Mouse (Mus musculus): Measurements from ENCODE around the gene Scn2b.

Scn2b gene

DNA sequence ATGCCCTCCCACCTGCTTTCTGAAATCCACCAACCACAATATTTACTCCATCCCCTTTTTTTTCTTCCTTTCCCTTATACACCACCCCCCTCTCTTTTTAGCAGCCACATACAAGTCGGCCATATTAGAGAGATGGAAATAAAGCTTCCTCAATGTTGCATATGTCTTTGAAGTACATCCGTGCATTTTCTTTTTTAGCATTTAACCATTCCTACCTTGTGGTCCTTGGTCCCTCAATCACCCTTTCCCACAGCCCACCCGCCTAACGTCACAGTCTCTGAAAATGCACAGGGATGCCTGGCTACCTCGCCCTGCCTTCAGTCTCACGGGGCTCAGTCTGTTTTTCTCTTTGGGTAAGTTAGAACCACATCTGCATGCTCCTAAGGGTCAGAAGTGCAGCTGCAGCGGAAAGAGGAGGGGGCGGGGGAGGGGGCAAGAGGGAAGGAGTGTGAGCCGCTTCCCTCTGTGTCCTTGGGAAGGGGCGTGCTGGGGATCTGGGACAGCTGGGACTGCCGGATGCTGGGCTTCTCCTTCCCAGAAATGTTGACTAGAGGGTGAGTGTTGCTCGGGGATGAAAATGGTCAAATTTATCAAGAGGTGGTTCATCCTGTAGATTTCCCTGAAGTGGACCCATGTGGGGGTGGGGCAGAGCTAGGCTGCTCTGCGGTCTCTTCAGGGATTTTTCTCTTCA, at the start of gene Scn2b:
TSS of gene Scn2b (plus strand) at position 42 of the 691 bp plus-strand sequence.
- DNase-seq (ENCODE audit: low spot score) = no peak

DNA sequence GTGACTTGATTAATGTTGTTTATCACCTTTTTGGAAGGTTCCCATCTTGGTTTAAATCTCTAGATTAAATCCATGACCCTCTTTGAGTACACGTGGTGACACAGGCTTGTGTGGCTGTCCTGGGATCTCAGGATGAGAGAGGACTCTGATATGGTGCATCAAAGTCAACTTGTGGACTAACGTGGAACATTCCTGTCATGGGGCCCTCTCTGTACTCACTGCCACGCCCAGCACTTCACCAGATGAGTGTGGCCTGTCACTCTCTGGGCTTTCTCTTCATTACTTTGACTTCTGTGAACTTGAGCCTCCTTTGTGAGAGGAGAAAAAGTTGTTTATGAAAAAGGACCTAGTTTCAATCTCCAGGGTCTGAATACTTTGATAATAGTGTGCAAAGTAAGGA, 45.8 kb upstream of the Scn2b start:
- DNase-seq (ENCODE audit: low spot score) = no peak

DNA sequence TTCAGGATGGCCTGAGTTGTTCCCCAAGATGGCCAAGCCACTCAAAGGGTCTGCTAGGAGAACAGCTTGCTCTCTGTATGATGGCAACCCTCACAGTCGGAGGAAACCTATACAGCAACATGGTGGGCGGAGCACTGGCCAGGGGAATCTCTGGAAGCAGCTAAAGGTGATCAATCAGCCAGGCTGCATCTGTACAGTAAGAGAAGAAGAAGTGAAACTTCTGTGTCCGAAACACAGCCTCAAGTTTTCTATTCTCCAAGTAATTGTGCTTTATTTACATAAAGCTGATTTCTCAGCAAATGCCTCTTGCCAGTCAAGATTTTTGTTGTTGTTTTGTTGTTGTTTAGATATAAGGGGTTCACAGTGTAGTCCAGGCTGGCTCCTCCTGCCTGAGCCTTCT, 39.7 kb upstream of the Scn2b start:
- no peak for DNase-seq (ENCODE audit: low spot score)

- no peak for DNase-seq (ENCODE audit: low spot score)
Observed at GRCm38 (mm10) chr9:45079011-45079410, 38.6 kb upstream of the Scn2b start, which contains the start of gene Jaml. Gene Jaml (plus strand): TSS chr9:45079183.

- no peak for DNase-seq (ENCODE audit: low spot score)
Observed at GRCm38 (mm10) chr9:45083132-45083531, 34.5 kb upstream of the Scn2b start.

- DNase-seq (ENCODE audit: low spot score) = no peak
Observed at GRCm38 (mm10) chr9:45084556-45084955, 33.0 kb upstream of the Scn2b start.

DNA sequence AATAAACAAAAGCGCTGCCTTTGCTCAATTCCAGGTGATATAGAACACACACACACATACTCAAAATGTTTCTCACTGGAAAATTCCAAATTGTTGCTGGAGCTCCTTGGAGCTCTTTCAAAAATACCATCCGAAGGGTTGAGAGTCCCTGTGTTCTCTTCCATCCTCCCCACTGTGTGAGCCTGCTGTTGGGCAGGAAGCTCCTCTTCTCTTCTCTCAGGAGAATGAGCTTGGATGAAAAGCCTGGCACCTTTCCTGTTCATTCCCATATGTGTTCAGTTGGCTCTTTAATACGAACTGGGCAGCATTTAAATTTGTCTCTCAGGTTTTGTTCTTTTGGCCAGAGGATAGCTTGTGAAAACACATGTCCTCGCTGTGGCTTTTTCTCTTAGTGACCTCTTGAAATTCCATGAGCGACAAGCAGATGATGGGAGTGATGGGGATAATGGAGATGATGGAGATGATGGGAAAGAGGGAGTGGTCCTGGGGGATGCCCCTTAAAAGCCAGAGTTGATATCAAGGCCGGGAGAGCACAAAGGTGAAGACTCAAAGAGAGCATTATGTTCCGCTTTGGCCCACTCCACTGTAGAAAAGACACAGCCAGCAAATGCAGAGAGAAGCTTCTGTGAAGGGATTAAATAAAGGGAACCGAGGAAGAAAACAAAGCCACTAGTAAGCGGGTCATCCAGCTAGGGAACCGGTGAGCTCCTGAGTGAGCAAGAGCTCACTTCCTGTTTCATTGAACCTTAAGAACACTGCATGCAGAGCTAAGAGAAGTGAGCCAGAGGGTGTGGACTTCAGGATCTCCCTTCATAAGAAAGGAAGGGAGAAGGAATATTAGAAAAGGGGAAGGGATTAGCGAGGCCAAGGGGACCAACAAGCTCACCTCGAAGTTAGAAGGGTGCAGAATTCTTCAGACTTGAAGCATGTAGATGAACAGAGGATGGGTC, 31.6 kb upstream of the Scn2b start:
- DNase-seq (ENCODE audit: low spot score) = no peak

GRCm38 (mm10) chr9:45088040-45088439, 29.5 kb upstream of the Scn2b start:
- DNase-seq (ENCODE audit: low spot score) = no peak

DNA sequence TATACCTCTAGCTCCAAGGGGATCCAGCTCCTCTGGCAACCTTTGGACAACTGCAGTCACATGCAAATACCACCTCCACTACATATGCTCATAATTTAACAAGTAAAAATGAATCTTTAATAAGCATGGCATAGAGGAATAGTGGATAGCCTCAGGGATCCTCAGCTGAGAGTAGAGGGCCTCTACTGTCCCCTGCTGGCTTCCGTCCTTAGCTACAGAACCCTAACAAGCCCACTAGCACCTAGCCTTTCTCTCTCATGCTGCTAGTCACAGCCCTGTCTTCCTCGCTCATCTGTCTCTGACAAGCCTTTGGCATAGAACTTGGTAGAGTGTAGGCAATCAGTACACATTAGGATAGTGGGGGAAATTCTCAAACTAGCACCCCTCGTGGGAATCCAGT, 26.8 kb upstream of the Scn2b start:
- DNase-seq (ENCODE audit: low spot score) = no peak

GRCm38 (mm10) chr9:45092641-45093040, 24.9 kb upstream of the Scn2b start:
- DNase-seq (ENCODE audit: low spot score) = no peak

DNA sequence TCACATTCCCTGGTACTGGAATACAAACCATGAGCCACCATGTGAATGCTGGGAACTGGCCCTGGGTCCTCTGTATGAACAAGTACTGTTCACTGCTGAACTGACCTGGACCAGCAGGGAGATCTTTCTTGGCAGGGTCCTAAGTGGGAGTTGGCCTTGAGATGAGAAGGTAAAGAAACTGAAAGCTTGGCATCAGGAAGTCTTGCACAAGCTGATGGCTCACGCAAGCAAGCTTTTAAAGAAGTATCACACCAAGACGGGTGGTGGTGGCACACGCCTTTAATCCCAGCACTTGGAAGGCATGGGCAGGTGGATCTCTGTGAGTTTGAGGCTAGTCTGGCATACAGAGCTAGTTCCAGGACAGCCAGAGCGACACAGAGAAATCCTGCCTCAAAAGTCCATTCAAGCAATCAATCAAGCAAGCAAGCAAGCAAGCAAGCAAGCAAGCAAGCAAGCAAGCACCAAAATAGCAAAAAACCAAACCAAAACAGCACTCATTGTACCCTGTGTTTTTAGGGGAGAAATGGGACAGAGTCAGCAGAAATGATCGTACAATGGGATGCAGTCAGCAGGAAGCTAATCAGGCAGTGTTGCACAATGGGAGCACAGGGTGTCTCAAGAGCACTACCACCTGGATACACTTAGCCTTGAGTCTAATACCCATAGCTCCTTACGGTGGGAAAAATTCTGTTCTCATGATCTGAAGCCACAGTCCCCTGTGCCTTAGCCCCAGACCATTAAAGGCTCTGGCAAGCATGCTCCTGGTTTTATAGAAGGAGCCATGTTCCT, 22.2 kb upstream of the Scn2b start:
- DNase-seq (ENCODE audit: low spot score) = no peak

- no peak for DNase-seq (ENCODE audit: low spot score)
Observed at GRCm38 (mm10) chr9:45097877-45098276, 19.7 kb upstream of the Scn2b start.

DNA sequence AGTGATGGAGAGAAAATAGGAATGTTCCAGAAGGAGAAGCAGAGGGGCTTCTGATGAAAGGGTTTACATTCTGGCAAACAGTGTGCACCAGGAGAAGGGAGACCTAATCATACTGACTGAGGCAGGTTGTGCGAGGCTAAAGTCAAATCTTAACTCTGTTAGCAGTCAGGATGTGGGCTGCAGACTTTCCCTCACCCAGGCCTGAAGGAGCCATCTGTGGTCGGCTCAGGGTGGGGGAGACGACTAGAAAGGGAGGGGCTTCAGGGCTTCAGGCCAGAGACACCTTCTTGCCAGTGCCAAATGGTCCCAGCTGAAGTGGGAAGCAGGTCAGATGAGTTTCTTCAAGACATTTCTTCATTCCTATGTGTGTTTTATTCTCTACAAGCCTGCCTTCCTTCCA, 19.2 kb upstream of the Scn2b start:
- no peak for DNase-seq (ENCODE audit: low spot score)

- no peak for DNase-seq (ENCODE audit: low spot score)
Observed at GRCm38 (mm10) chr9:45102528-45102927, 15.1 kb upstream of the Scn2b start.

GRCm38 (mm10) chr9:45103211-45103979, 14.2 kb upstream of the Scn2b start:
- DNase-seq (ENCODE audit: low spot score) = no peak

- no peak for DNase-seq (ENCODE audit: low spot score)
Observed at GRCm38 (mm10) chr9:45105596-45106374, 11.8 kb upstream of the Scn2b start.

- no peak for DNase-seq (ENCODE audit: low spot score)
Observed at GRCm38 (mm10) chr9:45115706-45116105, 1.9 kb upstream of the Scn2b start.

DNA sequence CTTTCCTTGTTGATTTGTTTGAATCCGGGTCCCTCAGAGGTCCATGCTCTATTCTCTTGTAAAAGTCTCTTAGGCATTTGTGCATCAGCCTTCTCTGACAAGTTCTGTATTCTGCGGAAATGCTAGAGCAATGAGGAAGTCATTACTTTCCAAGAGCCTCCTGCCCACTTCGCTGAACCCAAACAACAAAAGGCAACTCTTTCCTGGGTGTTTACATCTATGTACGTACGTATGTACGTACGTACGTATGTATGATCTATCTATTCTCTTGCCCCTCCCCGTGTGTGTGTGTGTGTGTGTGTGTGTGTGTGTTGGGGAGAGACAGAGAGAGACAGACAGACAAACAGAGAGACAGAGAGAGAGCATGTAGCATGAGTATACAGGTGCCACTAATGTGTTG, 763 bp upstream of the Scn2b start:
- no peak for DNase-seq (ENCODE audit: low spot score)

GRCm38 (mm10) chr9:45118552-45118951, 970 bp downstream of the Scn2b start:
- DNase-seq (ENCODE audit: low spot score) = no peak

DNA sequence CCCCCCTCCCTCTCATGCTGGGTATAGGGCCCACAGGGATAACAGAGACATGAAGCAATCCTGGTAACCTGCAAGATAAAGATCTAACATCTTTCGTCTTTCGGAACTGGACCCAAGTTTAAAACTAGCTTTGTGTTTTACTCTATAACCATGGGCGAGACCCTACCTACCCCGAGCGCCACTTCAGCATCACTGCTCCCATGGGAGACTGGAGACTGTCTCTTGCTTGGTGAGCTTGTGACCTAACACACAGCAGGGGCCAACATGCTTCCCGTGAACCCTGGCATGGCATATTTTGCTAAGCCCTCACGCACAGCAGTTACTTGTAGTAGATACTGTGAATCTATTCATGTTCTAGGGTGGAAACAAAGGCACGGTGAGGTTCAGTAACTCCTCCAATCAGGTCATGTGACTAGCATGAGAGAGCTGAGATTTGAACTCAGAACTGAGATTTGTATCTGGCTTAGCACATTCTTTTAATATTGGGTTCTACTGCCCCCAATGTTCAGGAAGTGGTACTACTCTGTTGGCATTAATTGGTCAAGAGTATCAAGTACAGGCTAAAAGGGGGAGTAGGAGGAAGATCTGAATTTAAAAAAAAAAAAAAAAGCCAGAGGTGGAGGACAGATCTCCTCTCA, 1.9 kb downstream of the Scn2b start:
- DNase-seq (ENCODE audit: low spot score) = no peak

Data from left cerebral cortex, adult 11 months (tissue).